Mouse (Mus musculus) activated CD4-positive, CD25-positive, alpha-beta regulatory T cell, adult 4 months (primary cell): ENCODE measurements around the gene Dnajc6. TPM values are rescaled to one million over a fixed set of nuclear protein-coding genes. Genes with fewer than 3 reads are reported as not detected.

Experiments
- ATAC-seq: one replicate; pipeline ENCODE4 v1.8.0; 2017
- polyA plus RNA-seq, 2 experiments: library from polyadenylated mRNA; unstranded; fragments of 100-300 nt; shearing (Covaris generic); gene quantifications; one replicate each; pipeline ENCODE4 v1.2.1; 2017

Dnajc6 gene
- polyA plus RNA-seq: 1 to 10 TPM; 1.8 to 1.9 TPM

GRCm38 (mm10) chr4:101496534-101497237 is at the start of gene Dnajc6:
Gene Dnajc6 (plus strand): TSS chr4:101496648.
- peak; percentile 59 for ATAC-seq

GRCm38 (mm10) chr4:101448701-101449100 is 47.7 kb upstream of the Dnajc6 start:
- no peak for ATAC-seq

- ATAC-seq: no peak
These were observed 47.1 kb upstream of the Dnajc6 start for GRCm38 (mm10) chr4:101449344-101449743.

DNA sequence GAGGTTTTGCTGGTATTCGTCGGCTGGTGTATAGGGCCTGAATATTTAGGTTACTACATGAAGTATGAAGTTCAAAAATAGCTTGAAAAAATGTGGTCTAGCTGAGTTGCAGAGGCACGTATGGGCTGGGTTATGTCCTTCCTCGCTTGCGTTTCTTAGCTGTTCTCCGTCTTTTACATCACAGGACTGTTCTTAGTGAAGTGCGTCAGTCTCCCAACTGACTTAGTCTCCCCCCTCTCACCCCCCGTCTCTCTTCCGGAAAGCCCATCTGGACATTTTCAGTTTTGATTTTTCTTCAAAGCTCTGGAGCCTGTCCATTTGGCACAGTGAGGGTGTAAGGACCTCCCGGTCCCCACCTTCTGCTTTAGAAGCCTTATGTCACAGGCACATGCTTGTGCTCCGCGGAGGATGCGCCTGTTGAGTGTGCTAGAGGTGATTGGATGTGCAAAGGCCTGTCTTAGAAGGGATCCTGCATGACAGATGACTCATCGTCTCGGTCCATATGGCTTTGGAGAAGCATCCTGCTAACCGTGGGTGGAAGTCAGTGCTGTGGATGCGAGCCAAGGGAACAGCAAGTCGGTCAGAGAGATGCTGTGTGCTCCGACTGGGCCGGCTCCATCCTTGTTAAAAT is 46.2 kb upstream of the Dnajc6 start:
- no peak for ATAC-seq

GRCm38 (mm10) chr4:101451089-101451488 is 45.4 kb upstream of the Dnajc6 start:
- no peak for ATAC-seq

- no peak for ATAC-seq
These were observed 43.6 kb upstream of the Dnajc6 start for GRCm38 (mm10) chr4:101452829-101453228.

DNA sequence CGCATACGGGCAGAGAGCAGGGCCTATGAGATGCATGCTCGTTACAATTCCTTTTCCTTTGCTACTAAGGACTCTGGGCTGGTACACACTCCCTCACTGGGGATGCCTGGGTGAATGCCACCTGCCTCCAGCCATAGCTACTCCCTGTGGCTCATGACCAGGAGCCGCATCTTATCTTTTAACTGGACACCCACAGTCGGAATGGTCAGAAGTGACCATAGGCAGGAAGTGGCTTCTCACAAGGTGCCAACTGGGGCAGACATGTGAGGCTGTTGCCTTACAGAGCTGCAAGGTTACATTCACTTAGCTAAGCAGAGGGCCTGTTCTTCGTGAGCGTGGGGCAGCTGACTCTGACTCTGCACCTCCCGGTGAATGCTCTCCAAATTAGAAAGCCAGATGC is 39.3 kb upstream of the Dnajc6 start:
- ATAC-seq: no peak

- ATAC-seq: no peak
These were observed 38.1 kb upstream of the Dnajc6 start for GRCm38 (mm10) chr4:101458341-101458740.

DNA sequence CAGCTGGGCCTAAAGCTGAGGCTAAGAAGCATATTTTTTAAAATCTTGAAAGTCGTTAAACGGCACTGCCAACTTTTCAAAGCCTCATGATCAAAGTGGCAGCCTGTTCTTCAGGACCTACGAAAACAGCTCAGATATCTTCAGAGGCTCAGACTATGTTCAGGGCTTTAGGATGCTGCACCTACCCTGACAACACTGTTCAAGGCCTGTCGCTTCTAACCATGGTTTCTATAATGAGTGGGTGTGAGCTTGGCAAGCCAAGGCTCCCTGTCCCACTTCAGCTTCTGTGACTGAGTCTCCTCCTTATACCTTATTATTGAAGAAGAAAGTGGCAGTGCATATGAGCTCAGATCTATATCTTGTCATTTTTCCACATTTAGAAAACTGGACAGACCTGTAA is 37.1 kb upstream of the Dnajc6 start:
- ATAC-seq: no peak

DNA sequence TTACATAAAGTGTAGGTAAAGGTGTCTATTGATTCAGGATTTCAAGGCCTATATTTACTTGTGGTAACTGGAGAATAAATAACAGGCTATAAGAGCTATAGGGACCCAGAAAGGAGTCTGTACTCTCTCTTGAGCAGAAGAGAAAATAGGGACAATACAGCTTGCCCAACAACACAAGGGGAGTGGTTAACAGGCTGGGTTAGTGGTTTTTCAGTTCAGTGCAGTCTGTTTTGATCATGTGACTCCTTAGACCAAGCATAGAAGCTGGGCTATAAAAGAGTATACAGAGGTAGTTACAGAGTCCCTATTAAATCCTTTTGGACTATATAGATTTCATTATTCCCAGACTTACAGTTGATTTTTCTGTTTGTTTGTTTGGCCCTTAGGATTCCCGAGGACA is 36.3 kb upstream of the Dnajc6 start:
- no peak for ATAC-seq

DNA sequence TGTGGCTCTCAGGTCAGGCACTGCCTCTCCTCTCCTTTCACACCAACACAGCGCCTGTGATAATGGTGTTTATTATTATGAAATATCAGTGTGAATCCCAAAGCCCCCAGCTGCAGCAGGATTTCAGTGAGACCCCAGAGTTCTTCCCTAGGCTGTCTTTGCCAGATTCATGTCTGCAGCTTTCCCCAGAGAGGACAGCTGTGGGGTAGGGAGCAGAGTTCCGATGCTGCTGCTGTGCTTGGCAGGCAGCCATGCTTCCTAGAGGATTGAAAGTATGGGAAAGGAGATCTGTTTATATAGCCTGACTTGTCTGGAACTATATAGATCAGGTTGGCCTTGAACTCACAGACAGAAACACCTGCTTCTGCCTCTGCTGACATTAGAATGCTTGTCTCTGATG is 34.4 kb upstream of the Dnajc6 start:
- ATAC-seq: no peak

DNA sequence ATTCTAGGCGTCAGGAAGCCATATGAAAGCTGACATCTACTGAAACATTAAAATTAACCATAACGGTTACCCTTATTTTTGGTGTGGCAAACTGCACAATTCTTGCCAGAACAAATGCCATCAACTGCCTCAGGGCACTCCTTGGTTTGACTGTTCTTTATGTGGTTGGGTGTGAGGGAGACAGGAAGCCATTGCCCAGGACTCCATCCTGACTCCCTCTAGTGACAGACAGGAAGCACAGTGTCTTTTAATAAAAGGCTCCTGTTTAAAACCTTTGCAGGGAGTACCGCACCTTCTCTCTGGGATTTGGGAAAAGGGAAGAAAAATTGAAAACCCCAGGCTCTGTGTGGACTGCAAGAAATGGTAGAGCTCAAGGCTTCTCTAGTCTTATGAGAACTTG is 30.2 kb upstream of the Dnajc6 start:
- no peak for ATAC-seq

- no peak for ATAC-seq
These were observed 27.2 kb upstream of the Dnajc6 start for GRCm38 (mm10) chr4:101469242-101469641.

GRCm38 (mm10) chr4:101470543-101470942 is 25.9 kb upstream of the Dnajc6 start:
- ATAC-seq: peak; percentile 61

DNA sequence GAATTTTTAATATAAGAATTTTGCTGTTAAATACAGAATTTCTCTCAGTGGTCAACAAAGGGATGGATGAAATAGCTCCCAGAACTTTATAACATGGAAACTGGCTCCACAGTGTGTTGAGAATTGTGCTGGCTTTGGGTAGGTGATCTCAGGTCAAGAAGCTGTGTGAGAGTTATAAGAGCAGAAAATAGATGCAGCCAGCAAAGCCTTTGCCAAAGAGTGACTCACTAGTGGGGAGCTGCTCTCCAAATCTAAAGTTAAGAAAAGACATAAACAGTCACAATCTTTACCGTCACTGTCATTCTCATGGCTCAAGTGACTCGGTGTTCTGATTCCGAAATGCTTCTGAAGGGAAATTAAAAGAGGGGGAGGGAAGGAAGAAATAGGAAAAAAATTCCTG is 23.7 kb upstream of the Dnajc6 start:
- ATAC-seq: no peak

DNA sequence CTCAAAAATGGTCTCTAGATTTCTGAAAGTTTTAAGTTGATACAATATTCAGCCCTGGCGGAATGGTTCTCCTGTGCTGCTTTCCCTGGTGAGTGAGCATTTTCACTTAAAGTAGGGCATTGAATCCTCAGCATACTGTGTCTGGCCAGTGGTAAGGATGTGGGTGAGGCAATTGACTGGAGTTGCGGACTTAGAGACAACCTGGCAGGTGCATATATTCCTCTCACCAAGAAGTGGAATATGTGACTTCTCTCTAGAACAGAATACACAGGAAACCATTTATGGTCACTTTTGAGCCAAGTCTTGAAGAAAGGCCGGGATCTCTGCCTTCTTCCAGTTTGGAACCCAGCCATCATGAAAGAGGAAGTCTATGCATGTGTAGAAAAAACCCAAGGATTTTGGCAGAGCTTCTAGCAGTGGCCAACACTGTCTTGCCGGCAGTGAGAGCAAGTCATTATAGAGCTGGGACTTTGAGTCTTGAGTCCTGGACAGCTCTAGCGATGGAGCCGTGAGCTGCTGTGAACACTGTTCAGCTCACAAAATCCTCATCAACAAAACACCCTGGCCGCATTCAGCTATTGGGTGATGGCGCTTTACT is 6.0 kb upstream of the Dnajc6 start:
- ATAC-seq: no peak

- ATAC-seq: no peak
These were observed 4.7 kb upstream of the Dnajc6 start for GRCm38 (mm10) chr4:101491704-101492103.

GRCm38 (mm10) chr4:101493611-101494197 is 2.7 kb upstream of the Dnajc6 start:
- no peak for ATAC-seq

GRCm38 (mm10) chr4:101496188-101496533 is 287 bp upstream of the Dnajc6 start:
- ATAC-seq: no peak

DNA sequence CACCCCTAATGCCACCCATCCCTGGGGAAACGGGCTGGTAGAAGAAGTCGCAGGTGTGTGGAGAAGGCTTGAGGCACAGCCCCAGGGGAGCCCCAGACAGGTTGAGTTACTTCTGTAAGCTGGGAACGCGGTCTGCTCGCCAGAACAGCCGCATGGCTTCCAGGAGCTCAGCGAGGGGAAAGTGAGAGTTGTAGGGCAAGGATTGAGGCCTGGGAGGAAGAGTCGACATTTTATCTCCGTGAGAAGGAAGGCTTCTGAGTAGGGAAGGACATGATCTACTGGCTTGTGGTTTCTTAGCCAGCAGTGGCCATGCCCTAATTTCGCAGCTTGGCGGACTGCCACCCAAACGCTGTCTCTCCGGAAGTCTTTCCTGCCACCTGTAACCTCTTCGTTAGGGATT is 888 bp downstream of the Dnajc6 start:
- ATAC-seq: no peak

DNA sequence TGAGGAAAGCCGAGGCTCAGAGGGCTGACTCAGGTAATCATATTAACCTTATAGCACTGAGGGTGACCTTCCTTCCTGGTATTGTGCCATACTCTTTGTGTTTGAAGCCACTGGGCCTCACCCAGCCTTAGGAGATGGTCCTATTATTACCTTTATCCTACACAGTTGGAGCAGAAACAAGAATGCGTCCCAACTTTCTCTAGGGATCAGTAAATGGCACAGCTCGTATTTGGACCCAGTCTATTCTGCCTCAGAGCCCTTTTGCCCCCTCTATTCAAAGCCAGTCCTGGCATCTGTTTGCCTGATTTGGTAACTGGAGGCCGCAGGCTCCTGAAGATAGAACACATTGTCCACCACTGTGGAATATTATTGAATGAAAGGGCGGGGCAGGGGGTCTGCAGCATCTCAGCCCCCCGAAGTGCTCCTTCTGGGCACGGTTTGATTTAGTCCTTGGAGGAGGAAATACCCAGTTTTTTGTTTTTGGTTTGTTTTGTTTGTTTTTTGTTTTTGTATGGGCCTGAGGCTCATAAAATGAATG is 8.1 kb downstream of the Dnajc6 start:
- no peak for ATAC-seq

GRCm38 (mm10) chr4:101505966-101506365 is 9.5 kb downstream of the Dnajc6 start:
- no peak for ATAC-seq

- ATAC-seq: no peak
These were observed 9.9 kb downstream of the Dnajc6 start for GRCm38 (mm10) chr4:101506372-101506771.
